Mouse (Mus musculus) thymus, adult 2 months (tissue): ENCODE results near the gene Arhgap11a. TPM values are rescaled to one million over a fixed set of nuclear protein-coding genes. Genes with fewer than 3 reads are reported as not detected.

Experiments
- DNase-seq: peaks from one replicate; pipeline ENCODE4 v3.0.0; 2021
- H3K27ac ChIP-seq: fragments of 200-500 bp; 2 replicates; pipeline ENCODE4 v1.5.1; 2012; ENCODE audit warnings: low read length, control low read depth; ENCODE audit not compliant: control insufficient read depth, insufficient read depth
- H3K27me3 ChIP-seq: fragments of 200-500 bp; 2 replicates; pipeline ENCODE4 v1.6.1; 2012; ENCODE audit warnings: mild to moderate bottlenecking, low read length, moderate library complexity, mixed read lengths; ENCODE audit not compliant: control insufficient read depth, insufficient read depth
- H3K36me3 ChIP-seq: fragments of 200-500 bp; 2 replicates; pipeline ENCODE4 v1.6.1; 2012; ENCODE audit warnings: mild to moderate bottlenecking, low read length, moderate library complexity; ENCODE audit not compliant: control insufficient read depth, insufficient read depth
- H3K4me1 ChIP-seq: fragments of 200-500 bp; replicated peaks from 2 replicates; pipeline ENCODE4 v1.6.1; 2012; ENCODE audit warnings: low read length; ENCODE audit not compliant: control insufficient read depth, insufficient read depth
- H3K4me3 ChIP-seq: fragments of 200-500 bp; 2 replicates; pipeline ENCODE4 v1.5.1; 2012; ENCODE audit warnings: mild to moderate bottlenecking, low read length, control low read depth, moderate library complexity; ENCODE audit not compliant: control insufficient read depth, insufficient read depth
- CTCF ChIP-seq: fragments of 200-500 bp; IDR thresholded peaks from 2 replicates; pipeline ENCODE4 v1.5.1; 2012; ENCODE audit warnings: mild to moderate bottlenecking, control low read depth, low read length, moderate library complexity, borderline replicate concordance; ENCODE audit not compliant: control insufficient read depth, poor library complexity, insufficient read depth; ENCODE audit errors: extremely low read depth
- POLR2A ChIP-seq: fragments of 200-500 bp; IDR thresholded peaks from 2 replicates; pipeline ENCODE4 v1.6.1; 2012; ENCODE audit warnings: mild to moderate bottlenecking, low read length, control low read depth, moderate library complexity; ENCODE audit not compliant: control insufficient read depth, poor library complexity, insufficient read depth; ENCODE audit errors: extremely low read depth
- WGBS: fragments of 180-500 bp; shearing (Covaris S2); methylation state at CpG from one replicate; pipeline ENCODE4 v1.1.7; 2018; 5-methylcytosine and 5-hydroxymethylcytosine counted together
- polyA plus RNA-seq: library from polyadenylated mRNA; depleted of rRNA; stranded (reverse); fragments of >200 nt; gene quantifications from 2 replicates; pipeline ENCODE4 v1.2.3, GENCODE M21; 2012

Gene Arhgap11a
- polyA plus RNA-seq, 1 experiment = 7.5 TPM

DNA sequence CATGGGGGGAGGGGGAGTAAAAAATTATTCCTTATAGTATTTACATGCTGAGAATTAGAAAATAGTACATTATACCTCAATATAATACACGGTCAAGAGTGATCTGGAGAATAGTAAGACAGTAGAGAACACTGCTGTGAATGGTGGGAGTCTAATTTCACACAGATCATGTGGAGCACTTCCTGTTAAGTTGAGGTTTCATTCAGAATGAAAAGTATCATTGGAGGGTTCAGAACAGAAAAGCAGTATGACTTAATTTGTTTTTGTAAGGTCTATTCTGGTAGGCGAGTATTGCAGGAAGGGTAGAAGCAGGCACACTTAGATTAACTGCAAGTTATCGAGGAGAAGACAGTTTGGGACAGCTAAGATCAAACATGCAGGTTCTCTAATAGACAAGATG is 13.2 kb downstream of the Arhgap11a start:
- Histone ChIP-seq H3K36me3 (peaks cover 68% of the 10 kb centered on the region), H3K27me3 (no peaks in the 10 kb centered on the region), H3K4me3 (no peak overlapping the region), H3K4me1 (no peaks in the 10 kb centered on the region), H3K27ac (no peak overlapping the region; the same call in 1 of the 2 replicates)
- DNase-seq = no peak
- TF ChIP-seq POLR2A = no peak
- no peak for TF ChIP-seq CTCF
- 90% methylated on average over 3 of the region's 3 CpGs for WGBS

DNA sequence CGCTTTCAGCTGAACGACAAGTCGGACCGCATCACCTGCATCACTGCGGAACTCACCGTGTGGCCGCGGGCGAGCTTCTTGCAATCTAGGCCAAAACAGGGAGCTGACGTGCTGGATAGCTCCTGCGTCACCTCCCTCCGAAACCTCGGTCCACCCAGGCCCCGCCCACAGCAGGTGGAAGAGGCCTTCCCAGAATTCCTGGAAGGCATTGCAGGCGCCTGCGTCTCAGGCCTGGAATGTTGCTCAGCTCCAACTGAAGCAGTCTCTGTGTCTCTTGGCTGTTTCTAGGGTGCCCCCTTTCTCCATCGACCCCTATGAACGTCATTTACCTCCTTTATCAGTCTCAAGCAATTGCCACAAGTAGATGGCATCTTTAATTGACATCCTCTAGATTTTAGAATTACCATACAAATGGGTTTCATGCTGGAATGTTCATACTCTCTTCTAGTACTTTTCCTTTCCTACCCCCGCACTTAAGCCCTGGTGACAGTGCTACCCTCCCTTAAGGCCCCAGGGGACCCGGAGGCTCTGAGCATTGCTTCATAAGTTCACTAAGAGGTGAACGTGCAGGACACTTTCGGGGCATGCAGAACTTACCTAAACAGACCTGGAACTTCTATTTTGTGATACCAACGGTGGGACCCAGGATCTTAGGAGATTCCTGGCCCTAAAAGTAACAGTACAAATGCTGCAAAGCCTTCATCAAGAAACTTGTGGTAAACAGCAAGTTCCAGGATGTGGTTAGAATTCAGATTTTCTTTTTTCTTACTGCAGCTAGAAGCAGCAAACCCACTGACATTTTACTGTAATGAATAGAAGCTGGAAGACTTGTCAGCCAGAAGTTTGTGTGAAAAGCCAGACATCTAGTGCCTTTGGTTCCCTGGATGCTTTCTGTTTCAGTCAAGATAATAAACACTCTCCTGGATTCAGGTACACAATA is 19.2 kb downstream of the Arhgap11a start, which contains the start of gene Scg5:
Gene Scg5, minus strand, starts transcription at position 179 of the 940 bp plus-strand sequence.
- peak; percentile 18 for DNase-seq
- WGBS = 75% methylated on average over 23 of the region's 23 CpGs
- H3K4me3 ChIP-seq = no peak within 1 kb of the TSS

DNA sequence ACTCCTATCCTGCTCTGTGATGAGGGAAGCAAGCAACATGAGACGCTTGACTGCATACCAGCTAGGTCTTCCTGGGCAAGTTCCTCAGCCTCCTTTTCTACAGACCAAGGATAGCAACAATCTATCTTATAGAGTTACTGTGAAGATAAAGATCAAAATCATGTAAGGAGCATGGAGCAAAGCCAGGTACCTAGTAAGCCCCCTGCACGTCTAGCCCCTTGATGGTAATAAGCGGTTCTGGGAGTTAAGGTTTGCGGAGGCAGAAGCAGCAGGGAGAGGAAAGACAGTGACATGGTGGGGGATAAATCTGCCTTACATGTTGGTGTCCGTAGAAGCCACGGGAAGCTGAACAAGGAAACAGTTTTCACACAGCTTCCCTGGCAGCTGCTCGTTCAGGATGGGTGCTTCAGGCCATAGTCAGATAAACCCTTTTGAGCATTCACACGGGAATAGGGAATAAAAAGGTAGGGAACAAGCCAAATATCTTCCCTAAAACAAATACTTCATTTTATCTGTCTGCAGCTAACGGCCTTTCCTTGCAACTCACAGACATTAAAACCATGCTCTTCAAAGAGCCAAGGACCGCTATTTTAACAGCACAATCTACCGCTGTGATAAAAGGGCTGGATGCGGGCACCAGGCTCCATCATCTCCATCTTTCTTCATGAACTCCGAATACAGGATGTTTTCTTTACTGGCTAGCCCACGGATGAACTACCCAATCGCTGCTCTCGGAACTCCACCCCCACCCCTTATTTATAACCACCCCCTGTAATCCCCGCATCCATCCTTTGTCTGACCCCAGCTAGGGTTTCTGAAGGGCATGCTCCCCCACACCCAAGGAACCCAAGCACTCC is 20.1 kb downstream of the Arhgap11a start:
- 78% methylated on average over 17 of the region's 17 CpGs for WGBS
- H3K27ac ChIP-seq = no peak overlapping the region
- no peak for TF ChIP-seq POLR2A
- TF ChIP-seq CTCF = no peak
- H3K36me3 ChIP-seq = peaks cover 14% of the 10 kb centered on the region
- peaks cover 9% of the 10 kb centered on the region for H3K4me1 ChIP-seq
- DNase-seq = no peak
- no peaks in the 10 kb centered on the region for H3K27me3 ChIP-seq
- no peak overlapping the region for H3K4me3 ChIP-seq

More for the DNA sequence above, 19.2 kb downstream of the Arhgap11a start, which contains the start of gene Scg5:
- peaks cover 23% of the 10 kb centered on the region for H3K36me3 ChIP-seq
- peaks cover 9% of the 10 kb centered on the region for H3K4me1 ChIP-seq
- peak within 1 kb of the TSS; percentile 77 for H3K27ac ChIP-seq
- TF ChIP-seq CTCF (no peak), POLR2A (no peak)
- no peaks in the 10 kb centered on the region for H3K27me3 ChIP-seq

DNA sequence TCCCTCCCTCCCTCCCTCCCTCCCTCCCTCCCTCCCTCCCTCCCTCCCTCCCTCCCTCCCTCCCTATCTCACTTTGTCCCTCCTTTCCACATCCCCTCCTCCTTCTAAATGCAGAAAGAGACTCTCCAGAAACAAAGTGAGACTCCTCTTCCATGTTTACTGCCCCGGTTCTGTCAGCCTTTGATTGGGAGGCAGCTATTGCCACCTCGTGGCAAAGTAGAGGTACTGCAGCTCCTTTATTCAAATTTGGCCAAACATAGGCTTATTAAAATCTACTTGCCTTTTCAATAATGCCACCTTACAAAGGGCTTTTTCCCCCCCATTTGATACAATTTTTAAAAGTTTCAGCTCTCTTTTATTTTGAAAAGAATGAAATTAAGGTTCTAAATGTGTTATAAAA is 24.6 kb downstream of the Arhgap11a start:
- Histone ChIP-seq H3K4me1 (peaks cover 2% of the 10 kb centered on the region), H3K27me3 (no peaks in the 10 kb centered on the region), H3K36me3 (no peaks in the 10 kb centered on the region), H3K27ac (no peak overlapping the region), H3K4me3 (no peak overlapping the region)
- WGBS = 0% methylated on average over 2 of the region's 2 CpGs
- DNase-seq = peak; percentile 26
- no peak for TF ChIP-seq POLR2A

DNA sequence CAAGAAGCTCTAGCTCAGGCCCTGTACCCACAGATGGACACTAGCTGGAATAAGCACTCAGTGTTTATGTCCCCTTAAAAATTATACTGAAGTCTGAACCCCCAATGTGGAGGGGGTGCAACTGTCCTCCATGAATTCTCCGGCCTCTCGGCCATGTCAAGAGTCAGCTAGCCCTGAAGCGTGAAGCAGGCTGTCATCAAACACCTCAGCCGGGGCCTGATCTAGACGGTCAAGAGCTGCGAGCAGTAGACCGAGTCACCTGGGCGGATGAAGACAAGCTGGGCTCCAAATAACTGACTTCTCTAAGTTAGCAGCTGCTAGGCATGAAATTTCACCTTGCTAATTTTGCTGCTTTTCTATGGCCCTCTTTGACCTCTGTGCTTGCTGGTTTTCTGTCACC is 26.1 kb downstream of the Arhgap11a start:
- WGBS = 96% methylated on average over 8 of the region's 8 CpGs
- H3K27ac ChIP-seq = no peak overlapping the region
- no peak for DNase-seq
- TF ChIP-seq CTCF (no peak), POLR2A (no peak)
- H3K4me1 ChIP-seq = no peaks in the 10 kb centered on the region
- no peaks in the 10 kb centered on the region for H3K36me3 ChIP-seq
- no peak overlapping the region for H3K4me3 ChIP-seq
- no peaks in the 10 kb centered on the region for H3K27me3 ChIP-seq

DNA sequence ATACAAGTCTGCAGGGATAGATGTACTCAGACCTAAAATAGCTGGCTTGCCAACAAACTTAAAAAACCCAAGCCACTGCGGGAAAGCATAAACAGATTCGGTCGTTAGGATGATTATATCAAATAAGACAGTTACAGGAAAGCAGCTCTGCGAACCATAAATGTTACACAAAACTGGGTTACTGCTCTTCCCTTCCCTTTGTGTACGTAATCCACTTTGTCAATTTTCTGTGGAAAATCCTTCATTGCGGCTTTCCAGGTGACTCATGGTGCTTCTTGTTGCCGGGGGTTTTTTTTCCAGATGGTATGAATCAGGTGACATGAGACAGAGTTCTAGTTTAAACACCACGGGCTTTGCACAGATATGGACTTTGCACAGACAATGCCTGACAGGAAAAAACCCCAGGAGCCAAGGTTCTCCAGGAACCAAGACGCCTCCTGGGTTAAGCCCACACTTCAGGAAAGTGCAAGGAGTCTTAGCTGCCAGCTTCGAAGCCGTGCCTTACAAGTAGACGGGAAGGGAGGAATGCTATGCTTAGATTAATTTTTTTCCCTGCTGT is 27.2 kb downstream of the Arhgap11a start:
- TF ChIP-seq POLR2A (no peak), CTCF (no peak)
- WGBS = 89% methylated on average over 12 of the region's 12 CpGs
- Histone ChIP-seq H3K27me3 (no peaks in the 10 kb centered on the region), H3K36me3 (no peaks in the 10 kb centered on the region), H3K27ac (no peak overlapping the region), H3K4me3 (no peak overlapping the region), H3K4me1 (no peaks in the 10 kb centered on the region)
- no peak for DNase-seq
